Mouse (Mus musculus): ENCODE data around the gene Slbp. TPM values are rescaled to one million over a fixed set of nuclear protein-coding genes. Genes with fewer than 3 reads are reported as not detected.
A peak's percentile ranks its signal among the peaks of the same experiment; 100 is the strongest.

The Slbp gene
- polyA plus RNA-seq, 1 experiment = not detected

- Histone ChIP-seq H3K4me3 (ENCODE audit: insufficient read depth, low read depth, low read length) (no peak overlapping the region), H3K27ac (ENCODE audit: insufficient read depth, low read depth, low read length) (no peak overlapping the region), H3K4me1 (ENCODE audit: control insufficient read depth, insufficient read depth, low read length) (no peaks in the 10 kb centered on the region)
- WGBS = 59% methylated on average over 2 of the region's 2 CpGs
- TF ChIP-seq CTCF (IDR thresholded peaks at IDR 0.05; ENCODE audit: insufficient read depth, low read depth, low read length) = no peak
- TF ChIP-seq POLR2A (IDR thresholded peaks at IDR 0.05; ENCODE audit: insufficient read depth, low read depth, low read length) = no peak
Measured at GRCm38 (mm10) chr5:33593620-33594019, 58.8 kb downstream of the Slbp start.

- Histone ChIP-seq H3K27ac (ENCODE audit: insufficient read depth, low read depth, low read length) (no peak overlapping the region), H3K4me1 (ENCODE audit: control insufficient read depth, insufficient read depth, low read length) (no peaks in the 10 kb centered on the region), H3K4me3 (ENCODE audit: insufficient read depth, low read depth, low read length) (no peak overlapping the region)
- 64% methylated on average over 5 of the region's 5 CpGs for WGBS
- no peak for TF ChIP-seq POLR2A (IDR thresholded peaks at IDR 0.05; ENCODE audit: insufficient read depth, low read depth, low read length)
- TF ChIP-seq CTCF (IDR thresholded peaks at IDR 0.05; ENCODE audit: insufficient read depth, low read depth, low read length) = peak; percentile 83
Measured at GRCm38 (mm10) chr5:33589221-33589888, 63.0 kb downstream of the Slbp start.

- no peak for TF ChIP-seq CTCF (IDR thresholded peaks at IDR 0.05; ENCODE audit: insufficient read depth, low read depth, low read length)
- TF ChIP-seq POLR2A (IDR thresholded peaks at IDR 0.05; ENCODE audit: insufficient read depth, low read depth, low read length) = no peak
- Histone ChIP-seq H3K27ac (ENCODE audit: insufficient read depth, low read depth, low read length) (no peak overlapping the region), H3K4me3 (ENCODE audit: insufficient read depth, low read depth, low read length) (no peak overlapping the region), H3K4me1 (ENCODE audit: control insufficient read depth, insufficient read depth, low read length) (no peaks in the 10 kb centered on the region)
- 57% methylated on average over 3 of the region's 3 CpGs for WGBS
Measured at GRCm38 (mm10) chr5:33588066-33588465, 64.3 kb downstream of the Slbp start.

- Histone ChIP-seq H3K27ac (ENCODE audit: insufficient read depth, low read depth, low read length) (no peak overlapping the region), H3K4me3 (ENCODE audit: insufficient read depth, low read depth, low read length) (no peak overlapping the region), H3K4me1 (ENCODE audit: control insufficient read depth, insufficient read depth, low read length) (no peaks in the 10 kb centered on the region)
- 65% methylated on average over 18 of the region's 18 CpGs for WGBS
- TF ChIP-seq POLR2A (IDR thresholded peaks at IDR 0.05; ENCODE audit: insufficient read depth, low read depth, low read length) (no peak), CTCF (IDR thresholded peaks at IDR 0.05; ENCODE audit: insufficient read depth, low read depth, low read length) (no peak)
Measured at GRCm38 (mm10) chr5:33587498-33588058, 64.8 kb downstream of the Slbp start.

Other genes with a start within 250 kb of the Slbp start
- gene Nkx1-1, start 218.6 kb downstream of the Slbp start, polyA plus RNA-seq (2012; ENCODE audit: insufficient read depth, insufficient read length, low replicate concordance, missing spikeins) = not detected in 2 replicates
- gene Fam53a, start 22.9 kb downstream of the Slbp start, polyA plus RNA-seq (2012; ENCODE audit: insufficient read depth, insufficient read length, low replicate concordance, missing spikeins) = not detected in 2 replicates
- gene Gm9903, start 22.6 kb downstream of the Slbp start, polyA plus RNA-seq (2012; ENCODE audit: insufficient read depth, insufficient read length, low replicate concordance, missing spikeins) = not detected in 2 replicates
- gene Tacc3, start 5.6 kb upstream of the Slbp start, polyA plus RNA-seq (2012; ENCODE audit: insufficient read depth, insufficient read length, low replicate concordance, missing spikeins) = not detected in 2 replicates
- gene Tmem129, start 5.8 kb upstream of the Slbp start, polyA plus RNA-seq (2012; ENCODE audit: insufficient read depth, insufficient read length, low replicate concordance, missing spikeins) = not detected in 2 replicates
- not detected in 2 replicates for gene Fgfr3, start 69.1 kb upstream of the Slbp start, polyA plus RNA-seq (2012; ENCODE audit: insufficient read depth, insufficient read length, low replicate concordance, missing spikeins)
- not detected in 2 replicates for gene Letm1, start 130.2 kb upstream of the Slbp start, polyA plus RNA-seq (2012; ENCODE audit: insufficient read depth, insufficient read length, low replicate concordance, missing spikeins)
- 362 and 366 TPM in 2 replicates for gene Nsd2, start 168.2 kb upstream of the Slbp start, polyA plus RNA-seq (2012; ENCODE audit: insufficient read depth, insufficient read length, low replicate concordance, missing spikeins)

Data from olfactory bulb, adult 2 months (tissue).